Mouse (Mus musculus) heart, embryonic 14.5 days (tissue): ENCODE results near the gene Rbm43. TPM values are rescaled to one million over a fixed set of nuclear protein-coding genes. Genes with fewer than 3 reads are reported as not detected.

Experiments
- ATAC-seq: fragments of 200-750 bp; cut with Nextera tagmentation; 2 replicates; pipeline ENCODE4 v1.8.0; 2017; ENCODE audit warnings: low read depth, moderate TSS enrichment; ENCODE audit not compliant: insufficient number of reproducible peaks, insufficient read depth, low FRiP score
- H3K27ac ChIP-seq, 2 experiments: fragments of 200-500 bp in 1 of 2; fragments of 300-500 bp in 1 of 2; sonication (generic) in 1 of 2; replicated peaks in 1 of 2; 2 replicates each; pipeline ENCODE4 v1.5.1; 2012 to 2014; ENCODE audit warnings: low read depth in 2 of 2, low read length in 2 of 2, control low read depth in 1 of 2, mild to moderate bottlenecking in 1 of 2, mixed read lengths in 1 of 2; ENCODE audit not compliant: control insufficient read depth in 1 of 2, insufficient read depth in 1 of 2
- H3K27me3 ChIP-seq: fragments of 300-500 bp; sonication (generic); 2 replicates; pipeline ENCODE4 v1.6.1; 2014; ENCODE audit warnings: mild to moderate bottlenecking, low read length, control low read depth; ENCODE audit not compliant: control insufficient read depth, insufficient read depth
- H3K36me3 ChIP-seq: fragments of 300-500 bp; sonication (generic); 2 replicates; pipeline ENCODE4 v1.6.1; 2014; ENCODE audit warnings: mild to moderate bottlenecking, control low read depth, low read length, mixed read lengths; ENCODE audit not compliant: control insufficient read depth, insufficient read depth
- H3K4me1 ChIP-seq, 2 experiments: fragments of 200-500 bp in 1 of 2; fragments of 300-500 bp in 1 of 2; sonication (generic) in 1 of 2; 2 replicates each; pipeline ENCODE4 v1.6.1; 2012 to 2014; ENCODE audit warnings: low read length in 2 of 2, control low read depth in 1 of 2, mixed read lengths in 1 of 2; ENCODE audit not compliant: control insufficient read depth in 2 of 2, insufficient read depth in 2 of 2
- H3K4me2 ChIP-seq: fragments of 300-500 bp; sonication (generic); 2 replicates; pipeline ENCODE4 v1.6.1; 2014; ENCODE audit warnings: mild to moderate bottlenecking, low read length
- H3K4me3 ChIP-seq, 2 experiments: fragments of 200-500 bp in 1 of 2; fragments of 300-500 bp in 1 of 2; sonication (generic) in 1 of 2; 2 replicates each; pipeline ENCODE4 v1.5.1; 2012 to 2014; ENCODE audit warnings: low read length in 2 of 2, mild to moderate bottlenecking in 2 of 2, control low read depth in 1 of 2, low read depth in 1 of 2, moderate library complexity in 1 of 2; ENCODE audit not compliant: control insufficient read depth in 1 of 2, insufficient read depth in 1 of 2
- H3K9ac ChIP-seq: fragments of 300-500 bp; sonication (generic); 2 replicates; pipeline ENCODE4 v1.6.1; 2014; ENCODE audit warnings: mild to moderate bottlenecking, low read length
- H3K9me3 ChIP-seq: fragments of 300-500 bp; sonication (generic); 2 replicates; pipeline ENCODE4 v1.6.1; 2016; ENCODE audit warnings: low read length, control low read depth; ENCODE audit not compliant: control insufficient read depth
- WGBS: fragments of 180-500 bp; shearing (Covaris S2); extraction: QIAGEN DNeasy Blood & Tissue Kit; methylation state at CpG from one replicate; pipeline ENCODE4 v1.1.7; 2014; 5-methylcytosine and 5-hydroxymethylcytosine counted together
- polyA plus RNA-seq: library from polyadenylated mRNA; unstranded; fragments of >200 nt; fragmentation: Nextera tagmentation; extraction: Ambion mirVana; gene quantifications from 2 replicates; pipeline ENCODE4 v1.2.1, GENCODE M21; 2014

Rbm43 gene
- polyA plus RNA-seq, 1 experiment from 2014 or later: 13.6 TPM

DNA sequence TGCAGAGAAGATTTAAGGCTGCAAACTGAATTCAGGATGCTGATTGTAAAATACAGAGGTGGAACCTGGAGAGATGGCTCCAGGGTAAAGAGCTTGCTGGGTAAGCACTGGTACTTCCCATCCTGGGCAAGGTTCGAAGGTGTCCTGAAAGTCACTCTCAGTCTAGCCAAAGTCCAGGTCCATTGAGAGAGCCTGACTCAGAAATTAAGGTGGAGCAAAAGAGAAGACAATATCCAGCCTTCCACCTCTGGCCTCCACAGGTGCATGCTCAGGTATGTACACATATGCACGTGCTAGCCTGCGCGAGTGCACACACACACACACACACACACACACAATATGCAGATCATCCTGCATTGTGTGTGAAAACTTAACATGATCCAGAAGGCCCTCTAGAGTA lies 35.9 kb upstream of the Rbm43 start:
- ATAC-seq: no peak
- no peak overlapping the region for H3K4me3 ChIP-seq
- H3K9me3 ChIP-seq: peaks cover 6% of the 10 kb centered on the region; the same call in 1 of the 2 replicates
- H3K4me1 ChIP-seq: peaks cover 0 to 3% of the 10 kb centered on the region in 2 experiments; a peak in 1 of 4 replicates
- no peak overlapping the region for H3K27ac ChIP-seq
- no peak overlapping the region for H3K9ac ChIP-seq
- 94% methylated on average over 4 of the region's 4 CpGs for WGBS
- no peaks in the 10 kb centered on the region for H3K36me3 ChIP-seq
- H3K4me2 ChIP-seq: no peak overlapping the region
- no peaks in the 10 kb centered on the region for H3K27me3 ChIP-seq

GRCm38 (mm10) chr2:51967288-51967687 lies 32.3 kb upstream of the Rbm43 start:
- Histone ChIP-seq H3K36me3 (no peaks in the 10 kb centered on the region), H3K4me1 (no peaks in the 10 kb centered on the region)

GRCm38 (mm10) chr2:51953648-51954204 lies 18.8 kb upstream of the Rbm43 start:
- no peak for ATAC-seq
- 75% methylated on average over 7 of the region's 7 CpGs for WGBS
- 0 out of 2 replicates have a peak, but pooled peaks cover 4% of the 10 kb centered on the region for H3K36me3 ChIP-seq
- no peaks in the 10 kb centered on the region for H3K9me3 ChIP-seq
- H3K9ac ChIP-seq: no peak overlapping the region
- H3K4me1 ChIP-seq: no peaks in the 10 kb centered on the region
- H3K4me3 ChIP-seq: no peak overlapping the region
- no peaks in the 10 kb centered on the region for H3K27me3 ChIP-seq
- H3K4me2 ChIP-seq: no peak overlapping the region
- no peak overlapping the region for H3K27ac ChIP-seq

More at GRCm38 (mm10) chr2:51967288-51967687, 32.3 kb upstream of the Rbm43 start:
- H3K27me3 ChIP-seq: no peaks in the 10 kb centered on the region
- no peak overlapping the region for H3K27ac ChIP-seq
- 79% methylated on average over 3 of the region's 3 CpGs for WGBS
- H3K4me3 ChIP-seq: no peak overlapping the region
- H3K9me3 ChIP-seq: peaks cover 6% of the 10 kb centered on the region; the same call in 1 of the 2 replicates
- no peak for ATAC-seq
- no peak overlapping the region for H3K9ac ChIP-seq
- no peak overlapping the region for H3K4me2 ChIP-seq

DNA sequence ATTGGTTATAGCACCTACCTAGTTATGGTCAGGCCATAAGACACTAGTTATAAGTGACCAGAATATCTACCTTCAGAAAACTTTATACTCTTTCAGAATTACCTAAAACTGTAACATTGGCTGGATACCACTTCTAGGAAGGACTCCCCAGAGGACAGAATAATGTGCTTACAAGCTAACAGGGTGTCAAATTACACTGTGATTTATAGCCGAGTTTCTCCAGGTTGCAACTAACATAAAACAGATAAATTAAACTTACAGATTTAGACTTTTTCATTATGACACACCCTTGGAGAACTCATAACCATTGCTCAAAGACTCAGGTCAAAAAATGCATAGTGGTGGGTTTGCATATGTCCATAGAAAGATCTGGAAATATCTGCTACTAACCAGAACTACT lies 15.9 kb upstream of the Rbm43 start:
- 40% methylated on average over 1 of the region's 1 CpGs for WGBS
- H3K4me2 ChIP-seq: no peak overlapping the region
- ATAC-seq: no peak

DNA sequence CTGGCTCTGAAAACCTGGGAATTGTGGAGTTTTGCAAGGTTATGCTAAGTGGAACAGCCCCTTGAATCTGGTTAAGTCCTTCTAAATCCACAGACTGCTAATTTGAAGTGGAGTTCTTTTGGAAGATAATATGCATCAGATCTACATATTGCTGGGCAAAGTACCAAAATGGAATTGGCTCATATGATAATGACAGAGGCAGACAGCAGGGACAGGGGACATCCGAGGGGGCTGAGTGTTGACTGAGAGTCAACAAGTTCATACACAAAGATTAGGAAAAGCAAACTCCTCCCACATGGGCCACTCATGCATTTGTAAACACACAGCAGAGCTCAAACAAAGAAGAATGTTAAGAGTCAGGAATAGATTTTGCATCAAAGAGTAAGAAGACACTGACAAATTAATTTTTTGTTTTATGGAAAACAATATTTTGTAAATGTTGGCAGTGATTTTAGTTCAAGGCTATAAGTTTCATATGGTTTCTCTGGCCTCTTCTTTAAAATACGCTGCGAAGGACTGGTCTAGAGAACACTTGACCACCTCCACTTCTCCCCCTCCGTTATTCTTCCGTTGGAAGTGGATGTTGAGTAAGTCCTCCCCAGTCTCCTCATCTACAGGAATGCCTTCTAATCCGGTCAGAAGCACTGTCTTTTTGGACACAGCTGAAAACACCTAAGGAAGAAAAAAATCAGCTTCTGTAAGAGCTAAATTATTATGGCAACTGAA lies 13.3 kb upstream of the Rbm43 start:
- H3K4me1 ChIP-seq: no peaks in the 10 kb centered on the region
- ATAC-seq: no peak
- H3K9ac ChIP-seq: no peak overlapping the region
- H3K36me3 ChIP-seq: no peaks in the 10 kb centered on the region
- no peak overlapping the region for H3K27ac ChIP-seq
- no peak overlapping the region for H3K4me2 ChIP-seq
- no peak overlapping the region for H3K4me3 ChIP-seq
- 0 out of 2 replicates have a peak, but pooled peaks cover 3% of the 10 kb centered on the region for H3K9me3 ChIP-seq
- H3K27me3 ChIP-seq: no peaks in the 10 kb centered on the region
- WGBS: 73% methylated on average over 6 of the region's 6 CpGs

More for the DNA sequence above, 15.9 kb upstream of the Rbm43 start:
- H3K9me3 ChIP-seq: no peaks in the 10 kb centered on the region
- H3K27me3 ChIP-seq: no peaks in the 10 kb centered on the region
- no peaks in the 10 kb centered on the region for H3K36me3 ChIP-seq
- no peaks in the 10 kb centered on the region for H3K4me1 ChIP-seq
- H3K9ac ChIP-seq: no peak overlapping the region
- H3K4me3 ChIP-seq: no peak overlapping the region
- no peak overlapping the region for H3K27ac ChIP-seq

- no peak overlapping the region for H3K27ac ChIP-seq
- no peak for ATAC-seq
- H3K9me3 ChIP-seq: 0 out of 2 replicates have a peak, but pooled peaks cover 3% of the 10 kb centered on the region
- WGBS: 65% methylated on average over 2 of the region's 2 CpGs
- no peak overlapping the region for H3K4me3 ChIP-seq
- no peaks in the 10 kb centered on the region for H3K27me3 ChIP-seq
- H3K36me3 ChIP-seq: no peaks in the 10 kb centered on the region
- H3K4me1 ChIP-seq: no peaks in the 10 kb centered on the region
- H3K9ac ChIP-seq: no peak overlapping the region
- H3K4me2 ChIP-seq: no peak overlapping the region
Measured at GRCm38 (mm10) chr2:51945812-51946211, 10.8 kb upstream of the Rbm43 start.

DNA sequence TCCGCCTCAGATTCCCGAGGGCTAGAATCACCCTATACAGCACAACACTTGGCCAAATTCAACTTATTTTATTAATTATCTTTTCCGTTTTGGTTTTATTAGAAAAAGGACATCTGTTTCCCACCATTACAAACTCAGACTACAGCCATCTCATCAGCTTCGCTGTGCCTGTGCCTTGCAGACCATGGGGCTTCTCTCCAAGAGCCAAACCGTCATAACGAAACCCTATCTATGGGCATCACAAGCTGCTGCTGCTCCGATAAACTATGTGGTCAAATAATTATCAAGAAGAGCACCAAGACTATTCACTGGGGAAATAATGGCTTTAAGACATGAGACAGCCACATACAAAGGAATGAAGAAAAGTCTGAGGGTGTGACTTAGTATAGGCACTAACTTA lies 6.9 kb upstream of the Rbm43 start:
- H3K4me2 ChIP-seq: no peak overlapping the region
- H3K36me3 ChIP-seq: no peaks in the 10 kb centered on the region
- H3K27ac ChIP-seq: no peak overlapping the region
- H3K9ac ChIP-seq: no peak overlapping the region
- no peaks in the 10 kb centered on the region for H3K27me3 ChIP-seq
- ATAC-seq: no peak
- H3K4me3 ChIP-seq: no peak overlapping the region
- H3K4me1 ChIP-seq: no peaks in the 10 kb centered on the region
- 85% methylated on average over 7 of the region's 7 CpGs for WGBS
- H3K9me3 ChIP-seq: 0 out of 2 replicates have a peak, but pooled peaks cover 3% of the 10 kb centered on the region
